Mouse (Mus musculus) CH12.LX (cell line): ENCODE results near the gene Psmf1. TPM values are rescaled to one million over a fixed set of nuclear protein-coding genes. Genes with fewer than 3 reads are reported as not detected.

Source experiments
- DNase-seq: peaks from one replicate; pipeline ENCODE4 v3.0.0-alpha.2; 2013; ENCODE audit errors: extremely low read depth
- H3K27ac ChIP-seq: 2 replicates; pipeline ENCODE4 v1.5.1; 2012; ENCODE audit warnings: low read depth, mild to moderate bottlenecking, control low read depth, moderate library complexity; ENCODE audit not compliant: insufficient read depth
- H3K27me3 ChIP-seq: replicated peaks from 2 replicates; pipeline ENCODE3; 2012; ENCODE audit warnings: inconsistent platforms
- H3K36me3 ChIP-seq, 2 experiments: replicated peaks in 1 of 2; 2 replicates each; pipeline versions ENCODE3 to v1.6.1; 2012; ENCODE audit warnings: inconsistent platforms in 1 of 2, low read length in 1 of 2, mild to moderate bottlenecking in 1 of 2, mixed read lengths in 1 of 2, moderate library complexity in 1 of 2; ENCODE audit not compliant: control insufficient read depth in 1 of 2, insufficient read depth in 1 of 2
- H3K4me1 ChIP-seq, 2 experiments: 2 replicates each; pipeline ENCODE4 v1.6.1; 2012; ENCODE audit warnings: inconsistent platforms in 1 of 2, moderate library complexity in 1 of 2; ENCODE audit not compliant: insufficient read depth in 2 of 2, control insufficient read depth in 1 of 2
- H3K4me2 ChIP-seq: 2 replicates; pipeline ENCODE4 v1.6.1; 2012; ENCODE audit warnings: low read depth, mild to moderate bottlenecking, control low read depth; ENCODE audit not compliant: poor library complexity, insufficient read depth, severe bottlenecking
- H3K4me3 ChIP-seq, 3 experiments: fragments of 150-350 bp in 1 of 3; sonication (generic) in 1 of 3; replicated peaks in 1 of 3; 2 replicates each; pipeline versions ENCODE3 to v1.5.1; 2011 to 2012; ENCODE audit warnings: low read depth in 2 of 3, low read length in 2 of 3, mild to moderate bottlenecking in 2 of 3, moderate library complexity in 2 of 3, control low read depth in 1 of 3, improper control_type of control experiment in 1 of 3, inconsistent platforms in 1 of 3, mixed read lengths in 1 of 3; ENCODE audit not compliant: poor library complexity in 1 of 3
- H3K79me2 ChIP-seq: replicated peaks from 2 replicates; pipeline ENCODE4 v1.6.1; 2012; ENCODE audit warnings: mild to moderate bottlenecking, moderate library complexity; ENCODE audit not compliant: control insufficient read depth, poor library complexity, insufficient read depth, severe bottlenecking; ENCODE audit errors: extremely low read depth
- H3K9ac ChIP-seq: 2 replicates; pipeline ENCODE4 v1.6.1; 2012; ENCODE audit warnings: low read depth, mild to moderate bottlenecking, control low read depth, moderate library complexity; ENCODE audit not compliant: insufficient read depth
- H3K9me3 ChIP-seq: replicated peaks from 2 replicates; pipeline ENCODE3; 2012; ENCODE audit warnings: low read length, inconsistent platforms, mixed read lengths
- BHLHE40 ChIP-seq: IDR thresholded peaks from 2 replicates; pipeline ENCODE4 v1.6.1; 2011; ENCODE audit warnings: mild to moderate bottlenecking, low read depth, low read length, improper control_type of control experiment
- CHD2 ChIP-seq: IDR thresholded peaks from 2 replicates; pipeline ENCODE4 v1.6.1; 2011; ENCODE audit warnings: low read length, improper control_type of control experiment
- CTCF ChIP-seq, 2 experiments: IDR thresholded peaks in 1 of 2; conservative IDR thresholded peaks in 1 of 2; 2 replicates each; pipeline ENCODE4 v1.5.1; 2011 to 2012; ENCODE audit warnings: low read depth in 2 of 2, low read length in 2 of 2, improper control_type of control experiment in 1 of 2, inconsistent platforms in 1 of 2, mild to moderate bottlenecking in 1 of 2, moderate library complexity in 1 of 2
- ELF1 ChIP-seq: IDR thresholded peaks from 2 replicates; pipeline ENCODE4 v1.6.1; 2014; ENCODE audit warnings: low read depth, mild to moderate bottlenecking, inconsistent platforms, low read length, improper control_type of control experiment
- EP300 ChIP-seq: IDR thresholded peaks from 2 replicates; pipeline ENCODE4 v1.6.1; 2011; ENCODE audit warnings: low read length, improper control_type of control experiment
- ETS1 ChIP-seq: conservative IDR thresholded peaks from 2 replicates; pipeline ENCODE4 v1.6.1; 2012; ENCODE audit warnings: low read depth, mild to moderate bottlenecking, inconsistent platforms, low read length, improper control_type of control experiment, moderate library complexity
- IRF4 ChIP-seq: IDR thresholded peaks from 2 replicates; pipeline ENCODE4 v1.6.1; 2014; ENCODE audit warnings: low read depth, mild to moderate bottlenecking, inconsistent platforms, low read length, improper control_type of control experiment
- JUN ChIP-seq: IDR thresholded peaks from 2 replicates; pipeline ENCODE4 v1.6.1; 2011; ENCODE audit warnings: low read depth, mild to moderate bottlenecking, low read length, improper control_type of control experiment, moderate library complexity; ENCODE audit not compliant: insufficient read depth
- JUND ChIP-seq: conservative IDR thresholded peaks from 2 replicates; pipeline ENCODE4 v1.6.1; 2011; ENCODE audit warnings: low read depth, low read length, improper control_type of control experiment
- KAT2A ChIP-seq: IDR thresholded peaks from 2 replicates; pipeline ENCODE4 v1.6.1; 2012; ENCODE audit warnings: low read length, improper control_type of control experiment, inconsistent platforms; ENCODE audit not compliant: insufficient replicate concordance
- MAX ChIP-seq: IDR thresholded peaks from 2 replicates; pipeline ENCODE4 v1.6.1; 2011; ENCODE audit warnings: low read length, improper control_type of control experiment
- MAZ ChIP-seq: IDR thresholded peaks from 2 replicates; pipeline ENCODE4 v1.6.1; 2012; ENCODE audit warnings: low read depth, mild to moderate bottlenecking, inconsistent platforms, low read length, improper control_type of control experiment, moderate library complexity
- MEF2A ChIP-seq: IDR thresholded peaks from 2 replicates; pipeline ENCODE4 v1.6.1; 2014; ENCODE audit warnings: low read depth, mild to moderate bottlenecking, inconsistent platforms, low read length, improper control_type of control experiment, borderline replicate concordance
- MYC ChIP-seq: IDR thresholded peaks from 2 replicates; pipeline ENCODE4 v1.6.1; 2011; ENCODE audit warnings: low read depth, mild to moderate bottlenecking, improper control_type of control experiment, low read length
- NELFE ChIP-seq: IDR thresholded peaks from 2 replicates; pipeline ENCODE4 v1.6.1; 2011; ENCODE audit warnings: low read depth, low read length, improper control_type of control experiment
- PAX5 ChIP-seq: IDR thresholded peaks from 2 replicates; pipeline ENCODE4 v1.6.1; 2012; ENCODE audit warnings: low read length, inconsistent platforms, mixed read lengths
- RCOR1 ChIP-seq: conservative IDR thresholded peaks from 2 replicates; pipeline ENCODE4 v1.6.1; 2012; ENCODE audit warnings: low read depth, mild to moderate bottlenecking, inconsistent platforms, low read length, improper control_type of control experiment
- ZKSCAN1 ChIP-seq: IDR thresholded peaks from 2 replicates; pipeline ENCODE4 v1.6.1; 2012; ENCODE audit warnings: low read depth, inconsistent platforms, low read length, improper control_type of control experiment, borderline replicate concordance
- dilution Hi-C: fragments of 300-500 bp; cut with MboI; formaldehyde crosslinking; loops from 2 replicates; pipeline ENCODE4 v1.14.3; 2020; ENCODE audit warnings: low sequenced_read_pairs; ENCODE audit not compliant: extremely low pct_unique_long_range_greater_than_20kb, extremely low pct_ligation_motif_present
- in situ Hi-C: fragments of 300-500 bp; cut with MboI; formaldehyde crosslinking; loops from 3 replicates; pipeline ENCODE4 v1.14.3; 2019; ENCODE audit warnings: low sequenced_read_pairs, low pct_ligation_motif_present, low pct_unique_long_range_greater_than_20kb, mixed read lengths
- polyA plus RNA-seq: library from polyadenylated mRNA; unstranded; fragments of >175 nt; gene quantifications from 2 replicates; pipeline ENCODE4 v1.2.1, GENCODE M21; 2012; ENCODE audit warnings: low read depth; ENCODE audit not compliant: insufficient read length
- total RNA-seq, 2 experiments: library from RNA; depleted of rRNA; stranded (reverse); fragments of 300-350 nt in 1 of 2; fragments of >200 nt in 1 of 2; gene quantifications; 2 replicates each; pipeline ENCODE4 v1.2.3; 2012 to 2014

Psmf1 gene
- total and polyA plus RNA-seq, 3 experiments: 29.5 to 59.7 (median 32.5) TPM

GRCm38 (mm10) chr2:151757451-151757850 is 13.5 kb upstream of the Psmf1 start:
- peaks cover 30% of the 10 kb centered on the region for H3K27me3 ChIP-seq
- H3K4me3 ChIP-seq: no peak overlapping the region
- H3K79me2 ChIP-seq: no peaks in the 10 kb centered on the region
- dilution Hi-C loops: no loop called here
- H3K27ac ChIP-seq: no peak overlapping the region
- no peak overlapping the region for H3K9ac ChIP-seq
- H3K9me3 ChIP-seq: no peaks in the 10 kb centered on the region
- H3K4me1 ChIP-seq: peaks cover 3 to 13% of the 10 kb centered on the region in 2 experiments; a peak in 3 of 4 replicates
- TF ChIP-seq RCOR1: no peak
- no peak for TF ChIP-seq ZKSCAN1
- TF ChIP-seq MAX: no peak
- TF ChIP-seq MYC: no peak
- TF ChIP-seq IRF4: no peak
- no peak for TF ChIP-seq MEF2A
- no peak for TF ChIP-seq ELF1
- TF ChIP-seq, all 38 proteins: peak for 0
- no peak overlapping the region for H3K4me2 ChIP-seq
- no peak for DNase-seq
- H3K36me3 ChIP-seq: no peaks in the 10 kb centered on the region
- in situ Hi-C loops: no loop called here

DNA sequence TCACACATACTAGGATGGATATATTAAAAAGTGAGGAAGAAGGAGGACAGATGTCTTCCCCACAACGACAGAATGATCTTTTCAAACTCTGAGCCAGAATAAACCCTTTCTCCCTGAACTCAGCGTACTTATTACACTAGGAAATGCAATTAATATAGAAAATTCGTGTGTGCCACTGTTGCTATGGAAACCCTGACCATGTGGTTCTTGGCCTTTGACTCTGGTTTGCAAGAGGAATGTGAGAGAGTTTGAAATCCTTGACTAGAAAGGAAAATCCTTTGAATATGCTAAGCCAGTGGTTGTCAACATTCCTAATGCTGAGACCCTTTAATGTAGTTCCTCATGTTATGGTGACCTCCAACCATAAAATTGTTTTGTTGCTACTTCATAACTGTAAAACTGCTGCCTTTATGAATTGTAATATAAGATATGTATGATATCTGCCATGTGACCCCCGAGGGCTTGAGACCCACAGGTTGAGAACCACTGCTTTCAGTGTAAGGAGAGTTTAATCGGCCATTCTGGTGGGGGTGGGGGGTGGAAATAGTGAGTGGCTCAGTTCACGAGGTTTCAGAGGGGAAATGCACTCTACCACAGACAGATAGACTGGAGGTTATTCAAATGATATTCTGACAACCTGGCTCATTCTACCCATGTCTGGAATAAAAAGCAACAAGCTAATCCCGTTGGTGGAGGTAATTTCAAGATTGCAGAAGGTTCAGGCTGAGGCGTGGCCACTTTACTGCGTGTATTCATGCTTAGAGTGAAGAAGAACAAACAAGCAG is 12.5 kb upstream of the Psmf1 start:
- H3K9ac ChIP-seq: no peak overlapping the region
- TF ChIP-seq EP300 (peak; percentile 72), JUN (0 out of 2 replicates have a peak, but pooled peaks have one; percentile 32), NELFE (no peak), CTCF (conservative IDR thresholded peaks at IDR 0.05 in 1 of 2, IDR thresholded peaks at IDR 0.05 in 1 of 2; ENCODE audit: low read depth in 2 of 2, low read length in 2 of 2) (no peak), BHLHE40 (0 out of 2 replicates have a peak, but pooled peaks have one; percentile 32), KAT2A (no peak), ETS1 (peak; percentile 55), CHD2 (peak; percentile 61; the same call in 1 of the 2 replicates), PAX5 (no peak), JUND (peak; percentile 63), MAZ (peak; percentile 66; the same call in 1 of the 2 replicates), MAX (no peak)
- TF ChIP-seq, all 38 proteins: peak for 7
- Histone ChIP-seq H3K27ac (no peak overlapping the region), H3K4me3 (no peak overlapping the region), H3K4me1 (peaks cover 3 to 13% of the 10 kb centered on the region in 2 experiments; a peak in 3 of 4 replicates), H3K4me2 (peak overlapping the region; percentile 6; the same call in 1 of the 2 replicates), H3K9me3 (no peaks in the 10 kb centered on the region), H3K36me3 (no peaks in the 10 kb centered on the region), H3K79me2 (no peaks in the 10 kb centered on the region), H3K27me3 (peaks cover 37% of the 10 kb centered on the region)
- dilution Hi-C loops (no loop called here), in situ Hi-C loops (no loop called here)
- peak; percentile 54 for DNase-seq
